Mouse (Mus musculus): ENCODE measurements around the gene Speer4e.
"Not testable (repeated sequence)": the region's sequence is repeated elsewhere in the genome, so short reads cannot be mapped to it uniquely, and the experiment has no call there.

DNA sequence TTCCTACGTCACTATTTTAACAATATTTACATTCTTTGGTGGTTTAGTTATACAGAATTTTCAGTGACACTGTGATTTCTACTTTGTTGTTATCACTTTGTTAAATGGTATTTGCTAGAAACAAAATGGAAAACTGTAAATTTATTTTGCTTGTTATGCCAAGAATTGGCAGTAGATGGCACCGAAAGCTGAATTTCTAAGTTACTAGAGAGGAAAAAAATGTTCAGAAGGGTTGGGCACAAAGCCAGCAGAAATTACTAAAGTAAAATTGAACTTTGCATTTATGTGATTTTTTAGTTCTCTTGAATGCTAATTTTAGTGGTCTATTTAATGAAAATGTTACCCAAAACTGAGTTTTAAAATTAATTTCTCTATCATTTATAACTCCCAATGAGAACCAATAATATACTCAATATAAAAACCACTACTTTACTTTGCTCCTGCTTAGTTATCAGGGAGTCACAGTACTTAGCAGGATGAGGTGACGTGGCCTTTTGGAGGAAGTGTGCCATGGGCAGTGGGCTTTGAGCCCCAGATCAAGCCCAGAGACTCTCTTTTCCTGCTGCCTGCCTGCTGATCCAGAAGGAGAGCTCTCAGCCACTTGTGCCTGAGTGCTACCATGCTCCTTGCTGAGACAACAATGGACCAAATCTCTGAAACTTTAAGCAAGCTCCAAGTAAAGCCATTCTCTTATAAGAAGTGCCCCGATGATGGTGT is 9.4 kb upstream of the Speer4e start:
- not testable (repeated sequence) for TF ChIP-seq CTCF, EP300 (IDR thresholded peaks at IDR 0.05; ENCODE audit: low read depth)

Measured in liver, postnatal 0 days (tissue).